Mouse (Mus musculus) adrenal gland, postnatal 10 days (tissue): ENCODE results near the gene Egln1. TPM values are rescaled to one million over a fixed set of nuclear protein-coding genes. Genes with fewer than 3 reads are reported as not detected.

ENCODE experiments used
- DNase-seq: peaks from one replicate; pipeline ENCODE4 v3.0.0; 2021; ENCODE audit warnings: mixed read lengths
- total RNA-seq, 2 experiments: library from RNA; stranded (reverse); gene quantifications; 2 replicates each; pipeline ENCODE4 v1.2.3; 2021

Egln1 gene
- total RNA-seq, 2 experiments from 2014 or later: 66.9 to 73.0 TPM

DNA sequence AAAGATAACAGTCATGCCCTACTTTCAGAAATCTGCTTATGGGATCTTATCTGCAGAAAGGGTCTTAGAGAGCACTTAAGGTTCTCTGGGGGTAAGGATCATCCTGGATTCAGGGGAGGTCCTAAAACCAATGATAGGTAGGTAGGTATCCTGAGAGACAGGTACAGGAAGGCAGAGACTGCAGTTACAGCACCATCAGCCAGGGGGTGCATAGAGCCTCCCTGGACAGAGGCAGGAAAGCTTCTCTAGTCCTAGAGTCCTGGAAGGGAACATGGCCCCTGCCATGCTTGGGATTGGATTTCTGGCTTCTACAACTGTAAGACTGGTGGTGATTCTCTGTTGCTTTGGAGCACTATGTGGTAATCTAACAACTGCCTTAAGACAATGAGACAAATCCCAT is 89.7 kb downstream of the Egln1 start:
- no peak for DNase-seq

Other genes starting within 250 kb of the Egln1 start
- 10 to 100 TPM; 41.8 to 47.1 TPM for gene Ttc13, start 227.3 kb downstream of the Egln1 start, total RNA-seq
- 10 to 100 TPM in 1 of 2 experiments, 1 to 10 TPM in 1; 8.4 to 13.4 TPM for gene Arv1, start 227.2 kb downstream of the Egln1 start, total RNA-seq
- 1 to 10 TPM; 3.7 to 3.9 TPM for gene Fam89a, start 197.5 kb downstream of the Egln1 start, total RNA-seq
- 1 to 10 TPM; 2.9 to 6.5 TPM for gene Trim67, start 156.2 kb downstream of the Egln1 start, total RNA-seq
- gene Gnpat, start 86.3 kb downstream of the Egln1 start, total RNA-seq: 100 to 1,000 TPM; 126 to 173 TPM
- gene 2810004N23Rik, start 86.2 kb downstream of the Egln1 start, total RNA-seq: 10 to 100 TPM; 23.6 to 27.4 TPM
- gene Exoc8, start 51.6 kb downstream of the Egln1 start, total RNA-seq: 10 to 100 TPM; 21.0 to 21.1 TPM
- gene Sprtn, start 51.4 kb downstream of the Egln1 start, total RNA-seq: 10 to 100 TPM; 20.2 to 21.3 TPM
- 10 to 100 TPM; 71.1 to 80.4 TPM for gene Tsnax, start 63.7 kb upstream of the Egln1 start, total RNA-seq
- 1 to 10 TPM; 3.6 TPM for gene Disc1, start 104.9 kb upstream of the Egln1 start, total RNA-seq